Mouse (Mus musculus): ENCODE results near the gene Mad1l1.

- TF ChIP-seq CTCF (IDR thresholded peaks at IDR 0.05 in 2 of 3, conservative IDR thresholded peaks at IDR 0.05 in 1 of 3; ENCODE audit: control insufficient read depth in 1 of 3, insufficient read depth in 1 of 3, low read depth in 2 of 3, low read length in 3 of 3, poor library complexity in 1 of 3, severe bottlenecking in 1 of 3) (no peak), ZMIZ1 (IDR thresholded peaks at IDR 0.05; ENCODE audit: low read depth, low read length) (no peak), POLR2AphosphoS5 (IDR thresholded peaks at IDR 0.05; ENCODE audit: borderline replicate concordance, low read depth, low read length) (no peak), EP300 (IDR thresholded peaks at IDR 0.05; ENCODE audit: low read depth in 1 of 2, low read length in 2 of 2) (no peak), TBP (IDR thresholded peaks at IDR 0.05; ENCODE audit: low read depth, low read length) (no peak), MAFK (IDR thresholded peaks at IDR 0.05; ENCODE audit: borderline replicate concordance, low read depth, low read length) (no peak), NRF1 (IDR thresholded peaks at IDR 0.05; ENCODE audit: insufficient read depth, low read depth, low read length, poor library complexity, severe bottlenecking) (no peak), CHD2 (IDR thresholded peaks at IDR 0.05; ENCODE audit: low read length) (no peak), MAX (IDR thresholded peaks at IDR 0.05; ENCODE audit: low read length) (no peak), ETS1 (IDR thresholded peaks at IDR 0.05; ENCODE audit: low read depth, low read length) (no peak), POLR2A (IDR thresholded peaks at IDR 0.05; ENCODE audit: control insufficient read depth in 1 of 2, insufficient read depth in 1 of 2, low read depth in 1 of 2, low read length in 2 of 2, poor library complexity in 1 of 2) (no peak)
These were observed 120.2 kb downstream of the Mad1l1 start for GRCm38 (mm10) chr5:140201109-140201508.

Measured in MEL (cell line).